Comparison of ENCODE assay signal across 17 mouse cellular contexts in the genomic region with DNA sequence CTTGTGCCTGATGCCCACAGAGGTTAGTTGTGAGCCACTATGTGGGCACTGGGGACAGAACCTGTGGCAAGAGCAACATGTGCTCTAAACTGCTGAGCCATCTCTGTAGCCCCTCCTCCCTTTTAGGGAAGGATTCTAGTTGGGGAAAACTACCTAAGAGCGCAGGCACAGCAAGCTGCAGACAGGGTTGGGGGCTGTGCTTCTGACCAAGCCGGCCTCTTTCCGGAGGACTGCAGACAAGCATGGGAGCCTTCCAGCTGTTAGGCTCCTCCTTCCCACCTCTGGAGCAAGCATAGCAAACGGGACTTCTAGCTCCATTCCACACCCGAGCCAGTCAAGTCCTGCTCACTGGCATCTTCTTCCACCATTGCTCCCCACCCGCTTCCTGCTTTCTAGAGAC. TPM values are rescaled to one million over a fixed set of nuclear protein-coding genes. Genes with fewer than 3 reads are reported as not detected.
DNase-seq lines count a peak whose midpoint lies in the region; ATAC-seq and TF ChIP-seq lines count a peak whose summit lies in the region.
"Had no signal": no experiment of that assay in that cellular context is flagged by ENCODE, and none has a peak within 500 bp of the region (broad histone marks: within the 10 kb centered on the region; RNA-seq: fewer than 3 reads in every experiment).

No protein-coding gene starts in this region.

- 0 out of 2 replicates have a peak, but pooled peaks have one; percentile 33 for ATAC-seq in kidney, embryonic 15.5 days (replicated peaks; ENCODE audit: low FRiP score)
- no peak for ATAC-seq in erythroblast, adult 5-6 weeks (replicated peaks; ENCODE audit: low FRiP score, poor library complexity, severe bottlenecking)
- ATAC-seq: forebrain, embryonic 15.5 days had no signal

- TF ChIP-seq CTCF in gastrocnemius, adult 2 months (IDR thresholded peaks at IDR 0.05): no peak

- H3K9me3 ChIP-seq in kidney, embryonic 15.5 days (replicated peaks): no peaks in the 10 kb centered on the region
- H3K9me3 ChIP-seq: forebrain, embryonic 15.5 days; G1E; heart, embryonic 12.5 days had no signal

- H3K27ac ChIP-seq in gastrocnemius, adult 2 months: peak overlapping the region; percentile 58
- peak overlapping the region; percentile 72 for H3K27ac ChIP-seq in kidney, embryonic 15.5 days
- H3K27ac ChIP-seq: forebrain, embryonic 15.5 days; liver, embryonic 14.5 days had no signal

- H3K4me1 ChIP-seq in kidney, embryonic 15.5 days: 0 out of 2 replicates have a peak, but pooled peaks cover 7% of the 10 kb centered on the region
- H3K4me1 ChIP-seq: forebrain, embryonic 15.5 days had no signal

- intact Hi-C loops in gastrocnemius, adult 2 months (cut with DNase I): no loop called here

- 50% methylated on average over 6 of the region's 6 CpGs for WGBS in kidney, embryonic 15.5 days

- H3K4me2 ChIP-seq in kidney, embryonic 15.5 days: peak overlapping the region; percentile 23; the same call in 1 of the 2 replicates
- H3K4me2 ChIP-seq: forebrain, embryonic 15.5 days; heart, embryonic 12.5 days had no signal

- DNase-seq in gastrocnemius, adult 2 months: no peak
- no peak for DNase-seq in gastrocnemius, adult 18-20 months (ENCODE audit: low spot score)
- DNase-seq in kidney, adult 11 months: no peak
- peak; percentile 14 for DNase-seq in lung, postnatal 36 days
- no peak for DNase-seq in lung, postnatal 4 days
- DNase-seq in left cerebral cortex, adult 9 months (ENCODE audit: low spot score in 2 of 2): no peak
- DNase-seq: gastrocnemius, postnatal 10 days; left cerebral cortex, postnatal 4 days; right cerebral cortex, adult 18-20 months; spleen, adult 18-20 months; thymus, postnatal 4 days had no signal

- peaks cover 35% of the 10 kb centered on the region for H3K36me3 ChIP-seq in kidney, embryonic 15.5 days

- H3K27me3 ChIP-seq in kidney, embryonic 15.5 days: no peaks in the 10 kb centered on the region
- H3K27me3 ChIP-seq: forebrain, embryonic 15.5 days; heart, embryonic 12.5 days had no signal

- no peak overlapping the region; the same call in 1 of the 2 replicates for H3K4me3 ChIP-seq in gastrocnemius, adult 2 months
- no peak overlapping the region for H3K4me3 ChIP-seq in kidney, embryonic 15.5 days (replicated peaks)
- H3K4me3 ChIP-seq: forebrain, embryonic 15.5 days; heart, embryonic 12.5 days had no signal

- no peak overlapping the region for H3K9ac ChIP-seq in kidney, embryonic 15.5 days
- H3K9ac ChIP-seq: forebrain, embryonic 15.5 days; heart, embryonic 12.5 days; liver, embryonic 14.5 days had no signal

RNA-seq across cellular contexts. Expression of a gene that starts 26.5 kb away (rescaled TPM):
- 10 to 100 TPM; 34.0 to 36.7 TPM for total RNA-seq in gastrocnemius, adult 2 months (2021)
- 10 to 100 TPM; 32.1 to 39.9 TPM for total RNA-seq in gastrocnemius, adult 18-20 months (2021)
- 28.9 and 29.7 TPM in 2 replicates for polyA plus RNA-seq in kidney, embryonic 15.5 days (2015; fragmentation: Nextera tagmentation; extraction: Ambion mirVana)
- total RNA-seq in erythroblast, adult 5-6 weeks (2015; ENCODE audit: low replicate concordance): 7.7 and 11.5 TPM in 2 replicates
- total RNA-seq in erythroblast, adult 5-6 weeks (2017; ENCODE audit: low replicate concordance): 6.3 and 9.5 TPM in 2 replicates
